Mouse (Mus musculus): Measurements from ENCODE around the gene L2hgdh. TPM values are rescaled to one million over a fixed set of nuclear protein-coding genes. Genes with fewer than 3 reads are reported as not detected.

The L2hgdh gene
- polyA plus RNA-seq (2014; fragmentation: Illumina TruSeq; extraction: RNeasy Lipid Tissue Mini Kit (QIAGEN cat#74804); ENCODE audit: insufficient read depth, low read depth, low replicate concordance), result 2.6 TPM

GRCm38 (mm10) chr12:69724711-69725460 lies at the start of gene L2hgdh, which contains the start of gene Atp5s:
TSS of gene L2hgdh (minus strand) at chr12:69724873.
TSS of gene Atp5s (plus strand) at chr12:69724950.

GRCm38 (mm10) chr12:69681566-69682061 lies 43.1 kb downstream of the L2hgdh start, which contains the start of gene Sos2:
TSS of gene Sos2 (minus strand) at chr12:69681852.

Other genes starting within 250 kb of the L2hgdh start
- gene Vcpkmt, start 141.8 kb downstream of the L2hgdh start, polyA plus RNA-seq (2014; fragmentation: Illumina TruSeq; extraction: RNeasy Lipid Tissue Mini Kit (QIAGEN cat#74804); ENCODE audit: insufficient read depth, low read depth, low replicate concordance), result 10.6 TPM
- gene Sos2, start 43.0 kb downstream of the L2hgdh start, polyA plus RNA-seq (2014; fragmentation: Illumina TruSeq; extraction: RNeasy Lipid Tissue Mini Kit (QIAGEN cat#74804); ENCODE audit: insufficient read depth, low read depth, low replicate concordance), result 15.7 TPM
- gene Atp5s, start 77 bp upstream of the L2hgdh start, polyA plus RNA-seq (2014; fragmentation: Illumina TruSeq; extraction: RNeasy Lipid Tissue Mini Kit (QIAGEN cat#74804); ENCODE audit: insufficient read depth, low read depth, low replicate concordance), result 10.9 TPM
- gene Cdkl1, start 66.4 kb upstream of the L2hgdh start, polyA plus RNA-seq (2014; fragmentation: Illumina TruSeq; extraction: RNeasy Lipid Tissue Mini Kit (QIAGEN cat#74804); ENCODE audit: insufficient read depth, low read depth, low replicate concordance), result 1.0 TPM
- 1.1 TPM for gene Atl1, start 167.7 kb upstream of the L2hgdh start, polyA plus RNA-seq (2014; fragmentation: Illumina TruSeq; extraction: RNeasy Lipid Tissue Mini Kit (QIAGEN cat#74804); ENCODE audit: insufficient read depth, low read depth, low replicate concordance)
- gene Map4k5, start 168.3 kb upstream of the L2hgdh start, polyA plus RNA-seq (2014; fragmentation: Illumina TruSeq; extraction: RNeasy Lipid Tissue Mini Kit (QIAGEN cat#74804); ENCODE audit: insufficient read depth, low read depth, low replicate concordance), result 10.6 TPM